ENCODE assay signal across 7 mouse cellular contexts in the genomic region with DNA sequence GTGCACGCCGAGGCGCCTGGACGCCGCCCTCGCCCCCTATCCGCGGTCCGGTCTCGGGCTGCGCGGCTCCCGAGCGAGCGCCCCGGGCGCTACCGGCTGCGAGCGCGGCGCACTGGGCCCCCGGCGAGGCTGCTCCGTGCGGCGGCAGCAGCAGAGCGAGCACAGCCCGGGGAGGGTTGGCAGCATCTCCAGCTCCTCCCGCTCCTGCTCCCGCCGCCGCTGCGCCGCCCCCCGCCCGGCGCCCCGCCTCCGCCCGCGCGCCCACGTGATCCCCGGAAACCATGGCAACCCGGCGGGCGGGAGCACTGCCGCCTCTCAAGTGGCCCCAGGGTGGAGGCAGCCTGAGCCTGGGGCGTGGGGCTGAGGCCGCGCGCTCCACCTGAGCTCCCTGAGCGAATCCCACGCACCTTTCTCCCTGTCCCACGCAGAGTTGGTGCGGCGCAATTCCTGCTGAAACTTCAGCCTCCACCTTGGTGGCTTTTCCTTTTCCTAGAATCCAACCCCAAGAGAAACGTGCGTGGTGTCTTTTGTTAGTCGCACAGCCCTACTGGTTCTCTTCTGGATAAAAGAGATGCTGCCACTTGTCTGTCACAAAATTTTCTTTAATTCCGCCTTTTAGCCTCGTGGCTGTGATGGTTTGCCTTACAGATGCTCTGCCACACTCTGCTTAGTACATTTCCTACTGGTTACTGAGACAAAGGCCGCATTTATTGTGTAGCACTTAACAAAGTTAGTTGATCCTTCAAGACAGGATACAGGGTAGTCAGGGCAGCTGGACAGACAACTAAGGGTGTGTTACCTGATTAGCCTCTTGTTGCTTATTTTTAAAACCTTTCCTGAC. TPM values are rescaled to one million over a fixed set of nuclear protein-coding genes. Genes with fewer than 3 reads are reported as not detected.
DNase-seq lines count a peak whose midpoint lies in the region; ATAC-seq lines count a peak whose summit lies in the region.

A gene (minus strand): TSS at position 207 of the 841 bp plus-strand sequence.

- under 1% methylated on average over 64 of the region's 64 CpGs for WGBS in embryonic facial prominence, embryonic 10.5 days
- under 1% methylated on average over 64 of the region's 64 CpGs for WGBS in limb, embryonic 10.5 days
- under 1% methylated on average over 56 of the region's 64 CpGs for WGBS in midbrain, embryonic 13.5 days

- peak; percentile 83 for ATAC-seq in granulocyte monocyte progenitor cell, adult 5-6 weeks (replicated peaks; ENCODE audit: poor library complexity, severe bottlenecking)
- peak; percentile 97 for ATAC-seq in midbrain, embryonic 13.5 days

- peak within 1 kb of the TSS; percentile 97 for H3K27ac ChIP-seq in embryonic facial prominence, embryonic 10.5 days (replicated peaks)
- peak within 1 kb of the TSS; percentile 97 for H3K27ac ChIP-seq in limb, embryonic 10.5 days
- peak within 1 kb of the TSS; percentile 99 for H3K27ac ChIP-seq in midbrain, embryonic 13.5 days

- peak within 1 kb of the TSS; percentile 87 for H3K4me3 ChIP-seq in embryonic facial prominence, embryonic 10.5 days
- H3K4me3 ChIP-seq in limb, embryonic 10.5 days: peak within 1 kb of the TSS; percentile 86
- peak within 1 kb of the TSS; percentile 93 for H3K4me3 ChIP-seq in midbrain, embryonic 13.5 days (replicated peaks)

- peak within 1 kb of the TSS; percentile 96 for H3K9ac ChIP-seq in midbrain, embryonic 13.5 days (replicated peaks)

- no peaks in the 10 kb centered on the region for H3K9me3 ChIP-seq in embryonic facial prominence, embryonic 10.5 days
- H3K9me3 ChIP-seq in limb, embryonic 10.5 days (replicated peaks): no peaks in the 10 kb centered on the region; the same call in 1 of the 2 replicates
- no peaks in the 10 kb centered on the region for H3K9me3 ChIP-seq in midbrain, embryonic 13.5 days

- no peaks in the 10 kb centered on the region for H3K27me3 ChIP-seq in embryonic facial prominence, embryonic 10.5 days (replicated peaks; ENCODE audit: low read depth, poor library complexity, severe bottlenecking)
- no peaks in the 10 kb centered on the region for H3K27me3 ChIP-seq in limb, embryonic 10.5 days (ENCODE audit: low read depth, poor library complexity, severe bottlenecking)
- no peaks in the 10 kb centered on the region for H3K27me3 ChIP-seq in midbrain, embryonic 13.5 days

- DNase-seq in adrenal gland, postnatal 10 days: peak; percentile 96
- DNase-seq in embryonic facial prominence, embryonic 10.5 days (ENCODE audit: low spot score): peak; percentile 97
- peak; percentile 72 for DNase-seq in kidney, adult 11 months
- peak; percentile 96 for DNase-seq in limb, embryonic 10.5 days (ENCODE audit: low spot score)
- DNase-seq in spleen, adult 12 weeks (ENCODE audit: low spot score): peak; percentile 95

- H3K36me3 ChIP-seq in embryonic facial prominence, embryonic 10.5 days (replicated peaks): no peaks in the 10 kb centered on the region
- no peaks in the 10 kb centered on the region for H3K36me3 ChIP-seq in limb, embryonic 10.5 days
- no peaks in the 10 kb centered on the region for H3K36me3 ChIP-seq in midbrain, embryonic 13.5 days

- peaks cover 26% of the 10 kb centered on the region for H3K4me1 ChIP-seq in embryonic facial prominence, embryonic 10.5 days
- peaks cover 12% of the 10 kb centered on the region for H3K4me1 ChIP-seq in limb, embryonic 10.5 days
- peaks cover 44% of the 10 kb centered on the region for H3K4me1 ChIP-seq in midbrain, embryonic 13.5 days (replicated peaks)

- peak within 1 kb of the TSS; percentile 66 for H3K4me2 ChIP-seq in midbrain, embryonic 13.5 days (replicated peaks)

RNA-seq across cellular contexts. Expression of the gene that starts here (rescaled TPM):
- total RNA-seq in adrenal gland, postnatal 10 days (2021): 100 to 1,000 TPM; 574 to 579 TPM
- polyA plus RNA-seq in embryonic facial prominence, embryonic 10.5 days (2016; fragmentation: Nextera tagmentation; extraction: Ambion mirVana): 34.3 and 37.9 TPM in 2 replicates
- 66.3 and 67.0 TPM in 2 replicates for total RNA-seq in granulocyte monocyte progenitor cell, adult 5-6 weeks (2014; fragmentation: Nextera tagmentation)
- total RNA-seq in granulocyte monocyte progenitor cell, adult 5-6 weeks (2017): 94.8 and 95.1 TPM in 2 replicates
- polyA plus RNA-seq in limb, embryonic 10.5 days (2016; fragmentation: Nextera tagmentation; extraction: Ambion mirVana): 22.5 and 24.8 TPM in 2 replicates
- polyA plus RNA-seq in midbrain, embryonic 13.5 days (2015; fragmentation: Nextera tagmentation; extraction: Ambion mirVana): 103 and 105 TPM in 2 replicates

Comparison
In these comparisons a context has a peak if more than half of its experiments do, and no peak if none do; other contexts are left out.
1. Peak in every context shown above with its lines: DNase-seq, ATAC-seq, H3K4me3 ChIP-seq and H3K27ac ChIP-seq.
2. RNA of the gene that starts here (total RNA-seq): 574 to 579 TPM in adrenal gland, postnatal 10 days; 66.3 to 95.1 TPM in granulocyte monocyte progenitor cell, adult 5-6 weeks; every median in the first group is over 4 times any median in the second.